Comparison of ENCODE assay signal across 8 mouse cellular contexts in the genomic region with DNA sequence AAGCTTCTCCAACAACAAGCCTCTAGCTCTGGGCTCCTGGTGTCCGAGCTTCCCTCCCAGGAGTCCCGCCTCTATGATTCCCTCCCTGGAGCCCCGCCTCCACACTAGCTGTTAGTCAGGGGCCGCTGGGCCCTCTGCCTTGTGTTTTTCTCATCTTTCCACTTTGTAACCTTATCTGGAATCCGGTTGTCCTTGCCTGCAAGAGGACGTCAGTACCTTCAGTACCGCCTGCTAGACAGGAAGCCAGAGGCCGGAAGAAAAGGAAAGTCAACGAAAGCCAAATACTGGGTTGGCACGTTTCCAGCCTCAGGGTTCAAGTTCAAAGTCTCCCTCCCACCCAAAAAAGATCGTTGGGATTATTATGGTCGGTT. TPM values are rescaled to one million over a fixed set of nuclear protein-coding genes. Genes with fewer than 3 reads are reported as not detected.
DNase-seq lines count a peak whose midpoint lies in the region; ATAC-seq and TF ChIP-seq lines count a peak whose summit lies in the region.

No protein-coding gene starts in this region.

- intact Hi-C loops in gastrocnemius, adult 2 months (cut with DNase I): loop anchor here (2.0 kb wide), 1 partner anchor 17 kb away; no protein-coding TSS in a partner anchor

- peak; percentile 88 for ATAC-seq in intestine, embryonic 15.5 days
- peak; percentile 17; the same call in 1 of the 2 replicates for ATAC-seq in liver, embryonic 15.5 days (ENCODE audit: insufficient read depth)

- H3K27ac ChIP-seq in gastrocnemius, adult 2 months: peak overlapping the region; percentile 90
- peak overlapping the region; percentile 85 for H3K27ac ChIP-seq in intestine, embryonic 15.5 days
- H3K27ac ChIP-seq in liver, embryonic 15.5 days (replicated peaks): no peak overlapping the region; the same call in 1 of the 2 replicates

- peak; percentile 77 for DNase-seq in ovary, adult 18-20 months (ENCODE audit: low spot score)
- no peak for DNase-seq in ovary, postnatal 10 days (ENCODE audit: low spot score)
- DNase-seq in gastrocnemius, adult 2 months: peak; percentile 88
- DNase-seq in testis, postnatal 14 days (ENCODE audit: low spot score): peak; percentile 56
- no peak for DNase-seq in layer of hippocampus, postnatal 10 days (ENCODE audit: low spot score in 2 of 2)
- no peak for DNase-seq in frontal cortex, postnatal 25 days (ENCODE audit: low spot score in 2 of 2)

- TF ChIP-seq CTCF in gastrocnemius, adult 2 months (IDR thresholded peaks at IDR 0.05): no peak

- H3K4me2 ChIP-seq in intestine, embryonic 15.5 days (replicated peaks): peak overlapping the region; percentile 45
- H3K4me2 ChIP-seq in liver, embryonic 15.5 days: peak overlapping the region; percentile 23; the same call in 1 of the 2 replicates

- H3K27me3 ChIP-seq in intestine, embryonic 15.5 days (replicated peaks): no peaks in the 10 kb centered on the region
- H3K27me3 ChIP-seq in liver, embryonic 15.5 days: no peaks in the 10 kb centered on the region

- H3K9me3 ChIP-seq in intestine, embryonic 15.5 days: no peaks in the 10 kb centered on the region
- no peaks in the 10 kb centered on the region for H3K9me3 ChIP-seq in liver, embryonic 15.5 days (replicated peaks)

- H3K36me3 ChIP-seq in intestine, embryonic 15.5 days: no peaks in the 10 kb centered on the region; the same call in 1 of the 2 replicates
- no peaks in the 10 kb centered on the region for H3K36me3 ChIP-seq in liver, embryonic 15.5 days (replicated peaks)

- peak overlapping the region; percentile 63 for H3K4me3 ChIP-seq in gastrocnemius, adult 2 months
- H3K4me3 ChIP-seq in intestine, embryonic 15.5 days (replicated peaks): no peak overlapping the region
- H3K4me3 ChIP-seq in liver, embryonic 15.5 days (replicated peaks): no peak overlapping the region

- H3K9ac ChIP-seq in intestine, embryonic 15.5 days: peak overlapping the region; percentile 21; the same call in 1 of the 2 replicates
- H3K9ac ChIP-seq in liver, embryonic 15.5 days: no peak overlapping the region

- WGBS in intestine, embryonic 15.5 days: 5% methylated on average over 12 of the region's 12 CpGs
- WGBS in liver, embryonic 15.5 days (ENCODE audit: insufficient replicate concordance): 4% methylated on average over 12 of the region's 12 CpGs

- H3K4me1 ChIP-seq in intestine, embryonic 15.5 days (replicated peaks): peaks cover 38% of the 10 kb centered on the region
- peaks cover 16% of the 10 kb centered on the region for H3K4me1 ChIP-seq in liver, embryonic 15.5 days (replicated peaks)

RNA-seq across cellular contexts. Expression of a gene that starts 15.9 kb away (rescaled TPM):
- total RNA-seq in gastrocnemius, adult 2 months (2021): 10 to 100 TPM in 1 of 2 experiments, 1 to 10 TPM in 1; 4.8 to 11.2 TPM
- 41.9 and 46.6 TPM in 2 replicates for polyA plus RNA-seq in intestine, embryonic 15.5 days (2015; fragmentation: Nextera tagmentation; extraction: Ambion mirVana)
- 17.4 and 18.8 TPM in 2 replicates for polyA plus RNA-seq in liver, embryonic 15.5 days (2015; fragmentation: Nextera tagmentation; extraction: Ambion mirVana)
- total RNA-seq in layer of hippocampus, postnatal 10 days (2021): 1 to 10 TPM; 4.2 to 4.8 TPM

Comparison
In these comparisons a context has a peak if more than half of its experiments do, and no peak if none do; other contexts are left out.
1. DNase-seq: peak in ovary, adult 18-20 months (single experiment), gastrocnemius, adult 2 months (single experiment) and testis, postnatal 14 days (single experiment); none in ovary, postnatal 10 days (single experiment), layer of hippocampus, postnatal 10 days (0 of 2) and frontal cortex, postnatal 25 days (0 of 2).